Mouse (Mus musculus) kidney, adult 2 months (tissue): ENCODE results near the gene Zfyve27.

Source experiments
- CTCF ChIP-seq: fragments of 200-500 bp; conservative IDR thresholded peaks from 2 replicates; pipeline ENCODE4 v1.5.1; 2011; ENCODE audit warnings: low read depth, mild to moderate bottlenecking, control low read depth, low read length, moderate library complexity, mixed read lengths; ENCODE audit not compliant: insufficient read depth, insufficient read length
- POLR2A ChIP-seq: fragments of 200-500 bp; IDR thresholded peaks from one replicate; pipeline ENCODE4 v1.6.1; 2011; ENCODE audit warnings: low read depth, low read length, control low read depth

GRCm38 (mm10) chr19:42138517-42139285, 25.1 kb upstream of the Zfyve27 start:
- TF ChIP-seq CTCF, result no peak
- TF ChIP-seq POLR2A, result no peak
